Mouse (Mus musculus) heart, embryonic 15.5 days (tissue): Measurements from ENCODE around the gene Iqcd. TPM values are rescaled to one million over a fixed set of nuclear protein-coding genes. Genes with fewer than 3 reads are reported as not detected.

Experiments
- ATAC-seq: fragments of 200-750 bp; cut with Nextera tagmentation; replicated peaks from 2 replicates; pipeline ENCODE4 v1.8.0; 2017; ENCODE audit warnings: low read depth, moderate TSS enrichment; ENCODE audit not compliant: insufficient number of reproducible peaks, insufficient read depth, low FRiP score
- H3K27ac ChIP-seq: fragments of 300-500 bp; sonication (generic); 2 replicates; pipeline ENCODE4 v1.5.1; 2015; ENCODE audit warnings: mild to moderate bottlenecking, inconsistent platforms
- H3K27me3 ChIP-seq: fragments of 300-500 bp; sonication (generic); 2 replicates; pipeline ENCODE4 v1.6.1; 2015; ENCODE audit warnings: inconsistent platforms
- H3K36me3 ChIP-seq: fragments of 300-500 bp; sonication (generic); 2 replicates; pipeline ENCODE4 v1.6.1; 2015; ENCODE audit warnings: mild to moderate bottlenecking, inconsistent platforms
- H3K4me1 ChIP-seq: fragments of 300-500 bp; sonication (generic); replicated peaks from 2 replicates; pipeline ENCODE4 v1.6.1; 2015; ENCODE audit warnings: inconsistent platforms
- H3K4me2 ChIP-seq: fragments of 300-500 bp; sonication (generic); 2 replicates; pipeline ENCODE4 v1.6.1; 2015; ENCODE audit warnings: inconsistent platforms, mild to moderate bottlenecking, moderate library complexity
- H3K4me3 ChIP-seq: fragments of 300-500 bp; sonication (generic); 2 replicates; pipeline ENCODE4 v1.5.1; 2015; ENCODE audit warnings: mild to moderate bottlenecking, inconsistent platforms
- H3K9ac ChIP-seq: fragments of 300-500 bp; sonication (generic); 2 replicates; pipeline ENCODE4 v1.6.1; 2015; ENCODE audit warnings: mild to moderate bottlenecking, inconsistent platforms
- H3K9me3 ChIP-seq: fragments of 300-500 bp; sonication (generic); replicated peaks from 2 replicates; pipeline ENCODE4 v1.6.1; 2016; ENCODE audit warnings: inconsistent platforms
- WGBS: fragments of 180-500 bp; shearing (Covaris S2); methylation state at CpG from one replicate; pipeline ENCODE4 v1.1.7; 2015; ENCODE audit warnings: mixed read lengths; 5-methylcytosine and 5-hydroxymethylcytosine counted together
- polyA plus RNA-seq: library from polyadenylated mRNA; unstranded; fragments of >200 nt; fragmentation: Nextera tagmentation; extraction: Ambion mirVana; gene quantifications from 2 replicates; pipeline ENCODE4 v1.2.1, GENCODE M21; 2015

Gene Iqcd
- 0.19 and 0.46 TPM in 2 replicates for polyA plus RNA-seq

- Histone ChIP-seq H3K4me3 (peak within 1 kb of the TSS; percentile 91), H3K27me3 (no peaks in the 10 kb centered on the region), H3K9ac (peak within 1 kb of the TSS; percentile 86), H3K9me3 (no peaks in the 10 kb centered on the region), H3K4me2 (peak within 1 kb of the TSS; percentile 97), H3K36me3 (peaks cover 5% of the 10 kb centered on the region; the same call in 1 of the 2 replicates), H3K4me1 (peaks cover 28% of the 10 kb centered on the region), H3K27ac (peak within 1 kb of the TSS; percentile 81)
- ATAC-seq, result peak; percentile 98
- under 1% methylated on average over 35 of the region's 35 CpGs for WGBS
These were observed at the start of gene Iqcd, which contains the start of gene Tpcn1 for GRCm38 (mm10) chr5:120588569-120589094. TSS of gene Iqcd (plus strand) at chr5:120589016. TSS of gene Tpcn1 (minus strand) at chr5:120588673.

GRCm38 (mm10) chr5:120548236-120548850, 40.5 kb upstream of the Iqcd start:
- no peaks in the 10 kb centered on the region for H3K27me3 ChIP-seq
- H3K36me3 ChIP-seq, result peaks cover 16% of the 10 kb centered on the region; the same call in 1 of the 2 replicates
- no peaks in the 10 kb centered on the region for H3K9me3 ChIP-seq
- no peak overlapping the region for H3K9ac ChIP-seq
- ATAC-seq, result no peak
- H3K4me1 ChIP-seq, result 0 out of 2 replicates have a peak, but pooled peaks cover 2% of the 10 kb centered on the region
- no peak overlapping the region for H3K4me3 ChIP-seq
- H3K4me2 ChIP-seq, result no peak overlapping the region
- H3K27ac ChIP-seq, result no peak overlapping the region
- WGBS, result 72% methylated on average over 11 of the region's 11 CpGs

- 79% methylated on average over 5 of the region's 5 CpGs for WGBS
- no peak for ATAC-seq
- H3K9me3 ChIP-seq, result no peaks in the 10 kb centered on the region
- H3K4me2 ChIP-seq, result no peak overlapping the region
- H3K27me3 ChIP-seq, result no peaks in the 10 kb centered on the region
- no peak overlapping the region for H3K27ac ChIP-seq
- peaks cover 28% of the 10 kb centered on the region for H3K36me3 ChIP-seq
- 0 out of 2 replicates have a peak, but pooled peaks cover 2% of the 10 kb centered on the region for H3K4me1 ChIP-seq
- no peak overlapping the region for H3K4me3 ChIP-seq
- no peak overlapping the region for H3K9ac ChIP-seq
These were observed 38.7 kb upstream of the Iqcd start for GRCm38 (mm10) chr5:120550137-120550536.

GRCm38 (mm10) chr5:120550673-120551072, 38.1 kb upstream of the Iqcd start:
- Histone ChIP-seq H3K9me3 (no peaks in the 10 kb centered on the region), H3K4me2 (no peak overlapping the region), H3K9ac (no peak overlapping the region), H3K36me3 (peaks cover 28% of the 10 kb centered on the region), H3K4me1 (0 out of 2 replicates have a peak, but pooled peaks cover 2% of the 10 kb centered on the region), H3K27ac (no peak overlapping the region), H3K4me3 (no peak overlapping the region), H3K27me3 (no peaks in the 10 kb centered on the region)
- 96% methylated on average over 5 of the region's 5 CpGs for WGBS
- no peak for ATAC-seq

- Histone ChIP-seq H3K27me3 (no peaks in the 10 kb centered on the region), H3K4me3 (no peak overlapping the region), H3K4me2 (no peak overlapping the region), H3K9me3 (no peaks in the 10 kb centered on the region), H3K4me1 (peaks cover 14% of the 10 kb centered on the region), H3K27ac (no peak overlapping the region), H3K9ac (no peak overlapping the region), H3K36me3 (peaks cover 22% of the 10 kb centered on the region)
- no peak for ATAC-seq
- whole genome bisulfite sequencing, result 82% methylated on average over 24 of the region's 24 CpGs
These were observed 32.9 kb upstream of the Iqcd start for GRCm38 (mm10) chr5:120555871-120556270.

- Histone ChIP-seq H3K9ac (no peak overlapping the region), H3K27ac (no peak overlapping the region), H3K9me3 (no peaks in the 10 kb centered on the region), H3K27me3 (no peaks in the 10 kb centered on the region), H3K4me3 (no peak overlapping the region), H3K36me3 (peaks cover 15% of the 10 kb centered on the region), H3K4me2 (no peak overlapping the region), H3K4me1 (peaks cover 24% of the 10 kb centered on the region)
- ATAC-seq, result no peak
- 75% methylated on average over 8 of the region's 8 CpGs for WGBS
These were observed 30.8 kb upstream of the Iqcd start for GRCm38 (mm10) chr5:120558041-120558440.

- no peak overlapping the region for H3K4me3 ChIP-seq
- peaks cover 14% of the 10 kb centered on the region for H3K36me3 ChIP-seq
- H3K9ac ChIP-seq, result no peak overlapping the region
- H3K4me1 ChIP-seq, result peaks cover 31% of the 10 kb centered on the region
- no peak for ATAC-seq
- 55% methylated on average over 14 of the region's 14 CpGs for WGBS
- no peak overlapping the region for H3K4me2 ChIP-seq
- H3K27me3 ChIP-seq, result no peaks in the 10 kb centered on the region
- H3K9me3 ChIP-seq, result no peaks in the 10 kb centered on the region
- H3K27ac ChIP-seq, result no peak overlapping the region
These were observed 30.1 kb upstream of the Iqcd start for GRCm38 (mm10) chr5:120558762-120559161.

GRCm38 (mm10) chr5:120560129-120560615, 28.6 kb upstream of the Iqcd start:
- Histone ChIP-seq H3K9ac (no peak overlapping the region), H3K27me3 (no peaks in the 10 kb centered on the region), H3K36me3 (peaks cover 2% of the 10 kb centered on the region; the same call in 1 of the 2 replicates), H3K4me3 (no peak overlapping the region), H3K4me2 (no peak overlapping the region; the same call in 1 of the 2 replicates), H3K4me1 (peaks cover 37% of the 10 kb centered on the region), H3K9me3 (no peaks in the 10 kb centered on the region), H3K27ac (peak overlapping the region; percentile 55; the same call in 1 of the 2 replicates)
- WGBS, result 68% methylated on average over 9 of the region's 9 CpGs
- no peak for ATAC-seq

- H3K4me1 ChIP-seq, result peaks cover 43% of the 10 kb centered on the region
- H3K4me2 ChIP-seq, result peak overlapping the region; percentile 43; the same call in 1 of the 2 replicates
- no peaks in the 10 kb centered on the region for H3K9me3 ChIP-seq
- 20% methylated on average over 16 of the region's 16 CpGs for WGBS
- H3K27ac ChIP-seq, result peak overlapping the region; percentile 55
- peaks cover 2% of the 10 kb centered on the region; the same call in 1 of the 2 replicates for H3K36me3 ChIP-seq
- 0 out of 2 replicates have a peak, but pooled peaks have one; percentile 24 for ATAC-seq
- no peaks in the 10 kb centered on the region for H3K27me3 ChIP-seq
- no peak overlapping the region for H3K4me3 ChIP-seq
- no peak overlapping the region for H3K9ac ChIP-seq
These were observed 28.1 kb upstream of the Iqcd start for GRCm38 (mm10) chr5:120560616-120561311.

GRCm38 (mm10) chr5:120562956-120563913, 25.6 kb upstream of the Iqcd start:
- 41% methylated on average over 28 of the region's 28 CpGs for WGBS
- Histone ChIP-seq H3K36me3 (no peaks in the 10 kb centered on the region), H3K4me1 (peaks cover 68% of the 10 kb centered on the region), H3K4me2 (peak overlapping the region; percentile 27; the same call in 1 of the 2 replicates), H3K9me3 (no peaks in the 10 kb centered on the region), H3K4me3 (no peak overlapping the region), H3K9ac (peak overlapping the region; percentile 23; the same call in 1 of the 2 replicates), H3K27ac (peak overlapping the region; percentile 77), H3K27me3 (no peaks in the 10 kb centered on the region)
- peak; percentile 67 for ATAC-seq
